Mouse (Mus musculus) bone marrow, adult 2 months (tissue): Measurements from ENCODE around the gene Casc1.

Experiments used
- CTCF ChIP-seq: fragments of 200-500 bp; IDR thresholded peaks from 2 replicates; pipeline ENCODE4 v1.5.1; 2011; ENCODE audit warnings: low read length, control low read depth; ENCODE audit not compliant: control insufficient read depth, insufficient read depth
- POLR2A ChIP-seq: fragments of 200-500 bp; IDR thresholded peaks from 2 replicates; pipeline ENCODE4 v1.6.1; 2011; ENCODE audit warnings: low read depth, mild to moderate bottlenecking, control low read depth, low read length, borderline replicate concordance; ENCODE audit not compliant: control insufficient read depth

- TF ChIP-seq POLR2A (no peak), CTCF (no peak)
Observed at GRCm38 (mm10) chr6:145202432-145203125, 8.2 kb downstream of the Casc1 start.
